ENCODE assay signal across 12 mouse cellular contexts in genomic region chr14:74877287-74877686, GRCm38 (mm10).
DNase-seq lines count a peak whose midpoint lies in the region; ATAC-seq and TF ChIP-seq lines count a peak whose summit lies in the region.
"Had no signal": no experiment of that assay in that cellular context is flagged by ENCODE, and none has a peak within 500 bp of the region (broad histone marks: within the 10 kb centered on the region; RNA-seq: fewer than 3 reads in every experiment).

No protein-coding gene starts in this region.

- DNase-seq in gastrocnemius, adult 2 months, result no peak
- DNase-seq in gastrocnemius, postnatal 10 days, result no peak
- peak; percentile 89 for DNase-seq in Muller cell, postnatal 12 days (ENCODE audit: inconsistent ontology term)
- DNase-seq in lung, postnatal 10 days, result peak; percentile 47
- DNase-seq in adrenal gland, adult 18-20 months (ENCODE audit: low spot score in 2 of 2), result no peak
- DNase-seq in natural killer cell, adult 2 months (ENCODE audit: low spot score in 2 of 2), result no peak
- DNase-seq: B cell, adult 2 months had no signal

- no peak overlapping the region for H3K9ac ChIP-seq in intestine, embryonic 16.5 days (ENCODE audit: low read depth, low read length)
- no peak overlapping the region for H3K9ac ChIP-seq in intestine, embryonic 15.5 days
- H3K9ac ChIP-seq: liver, embryonic 14.5 days; neural tube, embryonic 12.5 days had no signal

- WGBS in intestine, embryonic 16.5 days, result 48% methylated on average over 5 of the region's 5 CpGs
- 43% methylated on average over 5 of the region's 5 CpGs for WGBS in intestine, embryonic 15.5 days

- peak; percentile 36; the same call in 1 of the 2 replicates for ATAC-seq in intestine, embryonic 16.5 days
- ATAC-seq in intestine, embryonic 15.5 days, result no peak; the same call in 1 of the 2 replicates

- intact Hi-C loops in gastrocnemius, adult 2 months (cut with DNase I), result no loop called here

- H3K9me3 ChIP-seq in intestine, embryonic 16.5 days (ENCODE audit: control insufficient read depth, low read length), result no peaks in the 10 kb centered on the region
- H3K9me3 ChIP-seq in intestine, embryonic 15.5 days, result no peaks in the 10 kb centered on the region
- H3K9me3 ChIP-seq: neural tube, embryonic 12.5 days had no signal

- TF ChIP-seq CTCF in gastrocnemius, adult 2 months (IDR thresholded peaks at IDR 0.05), result no peak

- H3K36me3 ChIP-seq in intestine, embryonic 16.5 days (ENCODE audit: control insufficient read depth, insufficient read depth, low read length), result no peaks in the 10 kb centered on the region
- no peaks in the 10 kb centered on the region for H3K36me3 ChIP-seq in intestine, embryonic 15.5 days
- H3K36me3 ChIP-seq: neural tube, embryonic 12.5 days had no signal

- peaks cover 11% of the 10 kb centered on the region for H3K4me1 ChIP-seq in intestine, embryonic 16.5 days (ENCODE audit: control insufficient read depth, insufficient read depth, low read length)
- H3K4me1 ChIP-seq in intestine, embryonic 15.5 days (replicated peaks), result peaks cover 12% of the 10 kb centered on the region

- peak overlapping the region; percentile 40; the same call in 1 of the 2 replicates for H3K27ac ChIP-seq in gastrocnemius, adult 2 months
- H3K27ac ChIP-seq in intestine, embryonic 16.5 days (ENCODE audit: low read length), result peak overlapping the region; percentile 52
- no peak overlapping the region for H3K27ac ChIP-seq in intestine, embryonic 15.5 days
- H3K27ac ChIP-seq: liver, embryonic 14.5 days; neural tube, embryonic 12.5 days had no signal

- no peak overlapping the region for H3K4me2 ChIP-seq in intestine, embryonic 16.5 days (ENCODE audit: low read depth, low read length)
- no peak overlapping the region for H3K4me2 ChIP-seq in intestine, embryonic 15.5 days (replicated peaks)
- H3K4me2 ChIP-seq: midbrain, embryonic 11.5 days; neural tube, embryonic 12.5 days had no signal

- no peak overlapping the region for H3K4me3 ChIP-seq in gastrocnemius, adult 2 months
- H3K4me3 ChIP-seq in intestine, embryonic 16.5 days (ENCODE audit: low read length), result no peak overlapping the region
- H3K4me3 ChIP-seq in intestine, embryonic 15.5 days (replicated peaks), result no peak overlapping the region
- H3K4me3 ChIP-seq: neural tube, embryonic 12.5 days had no signal

- H3K27me3 ChIP-seq in intestine, embryonic 16.5 days (replicated peaks; ENCODE audit: control insufficient read depth, insufficient read depth, low read length), result no peaks in the 10 kb centered on the region
- no peaks in the 10 kb centered on the region for H3K27me3 ChIP-seq in intestine, embryonic 15.5 days (replicated peaks)
- H3K27me3 ChIP-seq: neural tube, embryonic 12.5 days had no signal

Comparison
In these comparisons a context has a peak if more than half of its experiments do, and no peak if none do; other contexts are left out.
1. DNase-seq: peak in Muller cell, postnatal 12 days (single experiment) and lung, postnatal 10 days (single experiment); none in gastrocnemius, adult 2 months (single experiment), gastrocnemius, postnatal 10 days (single experiment), adrenal gland, adult 18-20 months (0 of 2) and natural killer cell, adult 2 months (0 of 2).